In the genomic region with DNA sequence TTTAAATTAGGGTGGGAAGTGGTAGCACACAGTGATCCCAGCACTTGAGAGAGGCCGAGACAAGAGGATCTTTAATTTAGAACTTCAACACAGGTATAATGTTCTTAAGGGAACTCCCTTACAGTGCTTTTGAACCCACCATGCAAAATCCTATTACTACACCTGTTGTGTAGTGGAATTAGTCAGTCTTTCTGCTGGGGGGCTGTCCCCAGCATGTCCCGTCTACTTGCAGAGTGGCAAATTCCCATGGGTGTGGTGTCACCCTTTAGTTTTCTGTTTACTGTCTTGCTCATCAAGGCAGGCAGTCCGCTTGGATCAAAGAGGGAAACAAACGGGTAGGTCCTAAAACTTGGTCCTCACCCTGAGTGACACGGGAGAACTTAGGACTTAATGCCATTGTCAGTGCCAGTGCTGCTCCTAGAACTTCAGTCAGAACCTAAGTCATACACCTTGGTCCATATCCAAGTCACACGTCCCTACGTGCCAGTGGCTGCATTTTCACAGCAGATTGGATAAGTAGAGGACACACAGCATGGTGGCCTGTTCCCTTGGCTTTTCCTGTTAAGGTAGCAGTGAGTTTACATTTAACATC, we compare ENCODE assay signal across 27 mouse cellular contexts. TPM values are rescaled to one million over a fixed set of nuclear protein-coding genes. Genes with fewer than 3 reads are reported as not detected.
DNase-seq lines count a peak whose midpoint lies in the region; ATAC-seq and TF ChIP-seq lines count a peak whose summit lies in the region.
"Had no signal": no experiment of that assay in that cellular context is flagged by ENCODE, and none has a peak within 500 bp of the region (broad histone marks: within the 10 kb centered on the region; RNA-seq: fewer than 3 reads in every experiment).

No protein-coding gene starts in this region.

- H3K4me1 ChIP-seq in intestine, postnatal 0 days (replicated peaks; ENCODE audit: control insufficient read depth, insufficient read depth, low read length): no peaks in the 10 kb centered on the region
- H3K4me1 ChIP-seq in intestine, embryonic 15.5 days (replicated peaks): no peaks in the 10 kb centered on the region
- H3K4me1 ChIP-seq in liver, adult 2 months (ENCODE audit: control insufficient read depth, insufficient read depth, low read length): 0 out of 2 replicates have a peak, but pooled peaks cover 3% of the 10 kb centered on the region
- peaks cover 3 to 54% of the 10 kb centered on the region in 2 experiments; a peak in 2 of 4 replicates for H3K4me1 ChIP-seq in CH12.LX (ENCODE audit: control insufficient read depth in 1 of 2, insufficient read depth in 2 of 2)
- peaks cover 4% of the 10 kb centered on the region; the same call in 1 of the 2 replicates for H3K4me1 ChIP-seq in limb, embryonic 10.5 days
- H3K4me1 ChIP-seq: embryonic facial prominence, embryonic 10.5 days; hindbrain, embryonic 12.5 days; hindbrain, embryonic 15.5 days had no signal

- TF ChIP-seq POLR2A in liver, adult 2 months (IDR thresholded peaks at IDR 0.05; ENCODE audit: extremely low read depth, insufficient read depth, low read length): no peak
- TF ChIP-seq POLR2A in CH12.LX (IDR thresholded peaks at IDR 0.05; ENCODE audit: low read depth, low read length): no peak

- DNase-seq in liver, adult 2 months (ENCODE audit: extremely low read depth, low read depth, low spot score): peak; percentile 67
- DNase-seq in liver (no peak), CH12.LX (ENCODE audit: extremely low read depth) (peak; percentile 73)
- peak; percentile 25 for DNase-seq in limb, embryonic 10.5 days (ENCODE audit: low spot score)
- DNase-seq: adrenal gland, adult 8-10 months; adrenal gland, postnatal 25 days; cerebellum, adult 11-12 months; cerebellum, adult 8-10 months; cerebellum, postnatal 10 days; cerebellum, postnatal 36 days; embryo, embryonic 11 days; gastrocnemius, postnatal 25 days; heart, adult 2 months had no signal

- no peak overlapping the region for H3K4me3 ChIP-seq in intestine, postnatal 0 days (ENCODE audit: low read depth, low read length)
- H3K4me3 ChIP-seq in intestine, embryonic 15.5 days (replicated peaks): no peak overlapping the region
- no peak overlapping the region for H3K4me3 ChIP-seq in liver, adult 2 months (ENCODE audit: insufficient read depth, low read depth, low read length)
- H3K4me3 ChIP-seq in CH12.LX (replicated peaks in 1 of 3; ENCODE audit: low read depth in 2 of 3, low read length in 2 of 3, poor library complexity in 1 of 3): no peak overlapping the region
- no peak overlapping the region for H3K4me3 ChIP-seq in limb, embryonic 10.5 days
- H3K4me3 ChIP-seq: embryonic facial prominence, embryonic 10.5 days; embryonic facial prominence, embryonic 13.5 days; erythroblast, embryonic 14.5 days; forebrain, embryonic 12.5 days; forebrain, embryonic 15.5 days; heart, adult 2 months; heart, embryonic 10.5 days; heart, embryonic 13.5 days; hindbrain, embryonic 12.5 days; hindbrain, embryonic 15.5 days had no signal

- TF ChIP-seq RAD21 in CH12.LX (IDR thresholded peaks at IDR 0.05; ENCODE audit: low read depth, low read length): no peak

- TF ChIP-seq CTCF in intestine, postnatal 0 days (IDR thresholded peaks at IDR 0.05; ENCODE audit: low read depth): no peak
- no peak for TF ChIP-seq CTCF in liver, adult 2 months (IDR thresholded peaks at IDR 0.05; ENCODE audit: low read depth, low read length)
- TF ChIP-seq CTCF in CH12.LX (conservative IDR thresholded peaks at IDR 0.05 in 1 of 2, IDR thresholded peaks at IDR 0.05 in 1 of 2; ENCODE audit: low read depth in 2 of 2, low read length in 2 of 2): no peak

- no peaks in the 10 kb centered on the region for H3K79me2 ChIP-seq in liver, adult 2 months (ENCODE audit: control insufficient read depth, insufficient read depth, low read length)
- no peaks in the 10 kb centered on the region for H3K79me2 ChIP-seq in CH12.LX (replicated peaks; ENCODE audit: control insufficient read depth, extremely low read depth, insufficient read depth, poor library complexity, severe bottlenecking)

- H3K9ac ChIP-seq in intestine, postnatal 0 days (ENCODE audit: low read depth, low read length): no peak overlapping the region
- no peak overlapping the region for H3K9ac ChIP-seq in intestine, embryonic 15.5 days
- H3K9ac ChIP-seq in liver, adult 2 months (ENCODE audit: low read depth, low read length): no peak overlapping the region
- H3K9ac ChIP-seq in CH12.LX (ENCODE audit: insufficient read depth, low read depth): no peak overlapping the region
- H3K9ac ChIP-seq: embryonic facial prominence, embryonic 13.5 days; forebrain, embryonic 12.5 days; forebrain, embryonic 15.5 days; heart, embryonic 13.5 days; hindbrain, embryonic 12.5 days; hindbrain, embryonic 15.5 days had no signal

- dilution Hi-C loops in CH12.LX (cut with MboI; ENCODE audit: extremely low pct_ligation_motif_present, extremely low pct_unique_long_range_greater_than_20kb, low sequenced_read_pairs): no loop called here

- peaks cover 72% of the 10 kb centered on the region for H3K36me3 ChIP-seq in intestine, postnatal 0 days (ENCODE audit: control insufficient read depth, insufficient read depth)
- peaks cover 39% of the 10 kb centered on the region for H3K36me3 ChIP-seq in intestine, embryonic 15.5 days
- peaks cover 64% of the 10 kb centered on the region for H3K36me3 ChIP-seq in liver, adult 2 months (ENCODE audit: control insufficient read depth, insufficient read depth, low read length)
- peaks cover 47 to 91% of the 10 kb centered on the region in 2 experiments for H3K36me3 ChIP-seq in CH12.LX (replicated peaks in 1 of 2; ENCODE audit: control insufficient read depth in 1 of 2, insufficient read depth in 1 of 2, low read length in 1 of 2)
- peaks cover 96% of the 10 kb centered on the region for H3K36me3 ChIP-seq in limb, embryonic 10.5 days

- 0 out of 2 replicates have a peak overlapping the region, but pooled peaks have one; percentile 1 for H3K27ac ChIP-seq in intestine, postnatal 0 days (ENCODE audit: low read depth, low read length)
- H3K27ac ChIP-seq in intestine, embryonic 15.5 days: no peak overlapping the region
- H3K27ac ChIP-seq in liver, adult 2 months (replicated peaks; ENCODE audit: insufficient read depth, low read depth, low read length): no peak overlapping the region
- no peak overlapping the region for H3K27ac ChIP-seq in CH12.LX (ENCODE audit: insufficient read depth, low read depth)
- no peak overlapping the region for H3K27ac ChIP-seq in limb, embryonic 10.5 days
- H3K27ac ChIP-seq: embryonic facial prominence, embryonic 10.5 days; embryonic facial prominence, embryonic 13.5 days; forebrain, embryonic 12.5 days; forebrain, embryonic 15.5 days; heart, adult 2 months; heart, embryonic 10.5 days; heart, embryonic 13.5 days; hindbrain, embryonic 12.5 days; hindbrain, embryonic 15.5 days had no signal

- no peak for ATAC-seq in intestine, postnatal 0 days
- ATAC-seq in intestine, embryonic 15.5 days: no peak
- ATAC-seq: activated CD4-positive, CD25-positive, alpha-beta regulatory T cell, adult 4 months; CD4-positive, CD25-positive, alpha-beta regulatory T cell, adult 4 months; forebrain, embryonic 15.5 days had no signal

- peak; percentile 68 for TF ChIP-seq EP300 in CH12.LX (IDR thresholded peaks at IDR 0.05; ENCODE audit: low read length)

- no peak overlapping the region for H3K4me2 ChIP-seq in intestine, postnatal 0 days (replicated peaks; ENCODE audit: low read depth)
- no peak overlapping the region for H3K4me2 ChIP-seq in intestine, embryonic 15.5 days (replicated peaks)
- H3K4me2 ChIP-seq in CH12.LX (ENCODE audit: insufficient read depth, low read depth, poor library complexity, severe bottlenecking): no peak overlapping the region
- H3K4me2 ChIP-seq: embryonic facial prominence, embryonic 13.5 days; forebrain, embryonic 12.5 days; forebrain, embryonic 15.5 days; heart, embryonic 13.5 days; hindbrain, embryonic 12.5 days; hindbrain, embryonic 15.5 days had no signal

- 97% methylated on average over 7 of the region's 7 CpGs for WGBS in intestine, postnatal 0 days
- 92% methylated on average over 7 of the region's 7 CpGs for WGBS in intestine, embryonic 15.5 days
- WGBS in liver, adult 2 months: 51% methylated on average over 7 of the region's 7 CpGs
- WGBS in limb, embryonic 10.5 days: 92% methylated on average over 7 of the region's 7 CpGs

- H3K9me3 ChIP-seq in intestine, postnatal 0 days (ENCODE audit: control insufficient read depth): no peaks in the 10 kb centered on the region
- no peaks in the 10 kb centered on the region for H3K9me3 ChIP-seq in intestine, embryonic 15.5 days
- no peaks in the 10 kb centered on the region for H3K9me3 ChIP-seq in CH12.LX (replicated peaks; ENCODE audit: low read length)
- no peaks in the 10 kb centered on the region for H3K9me3 ChIP-seq in limb, embryonic 10.5 days (replicated peaks)
- H3K9me3 ChIP-seq: embryonic facial prominence, embryonic 10.5 days; forebrain, embryonic 12.5 days; forebrain, embryonic 15.5 days; heart, embryonic 10.5 days; heart, embryonic 13.5 days; hindbrain, embryonic 12.5 days; hindbrain, embryonic 15.5 days had no signal

- H3K27me3 ChIP-seq in intestine, postnatal 0 days (replicated peaks; ENCODE audit: control insufficient read depth, insufficient read depth, low read length): no peaks in the 10 kb centered on the region
- no peaks in the 10 kb centered on the region for H3K27me3 ChIP-seq in intestine, embryonic 15.5 days (replicated peaks)
- H3K27me3 ChIP-seq in liver, adult 2 months (ENCODE audit: control insufficient read depth, insufficient read depth, low read length): no peaks in the 10 kb centered on the region
- H3K27me3 ChIP-seq in CH12.LX (replicated peaks): no peaks in the 10 kb centered on the region
- no peaks in the 10 kb centered on the region for H3K27me3 ChIP-seq in limb, embryonic 10.5 days (ENCODE audit: low read depth, poor library complexity, severe bottlenecking)
- H3K27me3 ChIP-seq: embryonic facial prominence, embryonic 13.5 days; forebrain, embryonic 12.5 days; forebrain, embryonic 15.5 days; heart, embryonic 13.5 days; hindbrain, embryonic 12.5 days; hindbrain, embryonic 15.5 days had no signal

- in situ Hi-C loops in CH12.LX (cut with MboI; ENCODE audit: low pct_ligation_motif_present, low pct_unique_long_range_greater_than_20kb, low sequenced_read_pairs): no loop called here

RNA-seq across cellular contexts. Expression of a gene that starts 25.9 kb away (rescaled TPM):
- polyA plus RNA-seq in intestine, postnatal 0 days (2015; fragmentation: Nextera tagmentation; extraction: Ambion mirVana): 70.4 and 73.9 TPM in 2 replicates
- 98.6 and 101 TPM in 2 replicates for polyA plus RNA-seq in intestine, embryonic 15.5 days (2015; fragmentation: Nextera tagmentation; extraction: Ambion mirVana)
- 241 and 247 TPM in 2 replicates for total RNA-seq in liver, adult 2 months (2014; rRNA removed)
- polyA plus RNA-seq in liver, adult 2 months (2012; rRNA removed): 183 and 205 TPM in 2 replicates
- total RNA-seq in CH12.LX (2012; rRNA removed) (21.3 TPM in 2 replicates), CH12.LX (2014; rRNA removed) (33.9 and 36.0 TPM in 2 replicates)
- 36.5 and 38.8 TPM in 2 replicates for polyA plus RNA-seq in CH12.LX (2012; ENCODE audit: insufficient read length, low read depth)
- polyA plus RNA-seq in limb, embryonic 10.5 days (2016; fragmentation: Nextera tagmentation; extraction: Ambion mirVana): 64.1 and 69.6 TPM in 2 replicates

RNA-seq across cellular contexts. Expression of a gene that starts 31.7 kb away (rescaled TPM):
- 19.7 and 23.9 TPM in 2 replicates for polyA plus RNA-seq in intestine, postnatal 0 days (2015; fragmentation: Nextera tagmentation; extraction: Ambion mirVana)
- polyA plus RNA-seq in intestine, embryonic 15.5 days (2015; fragmentation: Nextera tagmentation; extraction: Ambion mirVana): 29.7 and 29.9 TPM in 2 replicates
- total RNA-seq in liver, adult 2 months (2014; rRNA removed): 33.5 and 37.3 TPM in 2 replicates
- polyA plus RNA-seq in liver, adult 2 months (2012; rRNA removed): 6.8 and 8.6 TPM in 2 replicates
- total RNA-seq in CH12.LX (2012; rRNA removed) (14.0 and 15.6 TPM in 2 replicates), CH12.LX (2014; rRNA removed) (22.9 and 28.1 TPM in 2 replicates)
- polyA plus RNA-seq in CH12.LX (2012; ENCODE audit: insufficient read length, low read depth): 26.5 and 26.8 TPM in 2 replicates
- polyA plus RNA-seq in limb, embryonic 10.5 days (2016; fragmentation: Nextera tagmentation; extraction: Ambion mirVana): 31.1 and 40.5 TPM in 2 replicates

RNA-seq across cellular contexts. Expression of a gene that starts 54.2 kb away (rescaled TPM):
- 3.8 and 4.8 TPM in 2 replicates for polyA plus RNA-seq in intestine, postnatal 0 days (2015; fragmentation: Nextera tagmentation; extraction: Ambion mirVana)
- polyA plus RNA-seq in intestine, embryonic 15.5 days (2015; fragmentation: Nextera tagmentation; extraction: Ambion mirVana): 1.1 and 1.2 TPM in 2 replicates
- total RNA-seq in liver, adult 2 months (2014; rRNA removed): 1.8 and 1.9 TPM in 2 replicates
- polyA plus RNA-seq in liver, adult 2 months (2012; rRNA removed): 2.8 and 3.4 TPM in 2 replicates
- total RNA-seq in CH12.LX (2012; rRNA removed): 0.04 and 0.51 TPM in 2 replicates
- 0.15 and 1.2 TPM in 2 replicates for total RNA-seq in CH12.LX (2014; rRNA removed)
- polyA plus RNA-seq in CH12.LX (2012; ENCODE audit: insufficient read length, low read depth): 0.14 and 0.26 TPM in 2 replicates
- polyA plus RNA-seq in limb, embryonic 10.5 days (2016; fragmentation: Nextera tagmentation; extraction: Ambion mirVana): 0.06 TPM in 1 of 2 replicates, not detected in the other
- total RNA-seq: hematopoietic stem cell, adult 5-6 weeks had no signal
- polyA plus RNA-seq: erythroblast, embryonic 14.5 days had no signal

RNA-seq across cellular contexts. Expression of a gene that starts 58.1 kb away (rescaled TPM):
- polyA plus RNA-seq in intestine, postnatal 0 days (2015; fragmentation: Nextera tagmentation; extraction: Ambion mirVana): 22.3 and 23.2 TPM in 2 replicates
- polyA plus RNA-seq in intestine, embryonic 15.5 days (2015; fragmentation: Nextera tagmentation; extraction: Ambion mirVana): 12.3 and 12.6 TPM in 2 replicates
- 6.9 and 7.2 TPM in 2 replicates for total RNA-seq in liver, adult 2 months (2014; rRNA removed)
- 8.3 and 9.4 TPM in 2 replicates for polyA plus RNA-seq in liver, adult 2 months (2012; rRNA removed)
- total RNA-seq in CH12.LX (2012; rRNA removed) (4.3 and 5.3 TPM in 2 replicates), CH12.LX (2014; rRNA removed) (4.3 and 6.6 TPM in 2 replicates)
- polyA plus RNA-seq in CH12.LX (2012; ENCODE audit: insufficient read length, low read depth): 5.2 and 5.6 TPM in 2 replicates
- polyA plus RNA-seq in limb, embryonic 10.5 days (2016; fragmentation: Nextera tagmentation; extraction: Ambion mirVana): 3.1 and 4.1 TPM in 2 replicates
